Mouse (Mus musculus) intestine, embryonic 14.5 days (tissue): ENCODE results near the gene Gm13420. TPM values are rescaled to one million over a fixed set of nuclear protein-coding genes. Genes with fewer than 3 reads are reported as not detected.
"Not testable (repeated sequence)": the region's sequence is repeated elsewhere in the genome, so short reads cannot be mapped to it uniquely, and the experiment has no call there.

Source experiments
- ATAC-seq: fragments of 200-750 bp; cut with Nextera tagmentation; replicated peaks from 2 replicates; pipeline ENCODE4 v1.8.0; 2017; ENCODE audit warnings: low read depth, moderate number of reproducible peaks, moderate TSS enrichment, moderate library complexity; ENCODE audit not compliant: low FRiP score, low TSS enrichment
- DNase-seq: peaks from one replicate; pipeline ENCODE4 v3.0.0-alpha.2; 2018; ENCODE audit warnings: low spot score
- H3K27ac ChIP-seq: fragments of 300-500 bp; sonication (generic); 2 replicates; pipeline ENCODE4 v1.5.1; 2014; ENCODE audit warnings: low read depth, mild to moderate bottlenecking, control low read depth
- H3K27me3 ChIP-seq: fragments of 300-500 bp; sonication (generic); replicated peaks from 2 replicates; pipeline ENCODE4 v1.6.1; 2014; ENCODE audit warnings: low read length, control low read depth; ENCODE audit not compliant: control insufficient read depth, insufficient read depth
- H3K36me3 ChIP-seq: fragments of 300-500 bp; sonication (generic); 2 replicates; pipeline ENCODE4 v1.6.1; 2014; ENCODE audit warnings: low read length, control low read depth; ENCODE audit not compliant: control insufficient read depth, insufficient read depth
- H3K4me1 ChIP-seq: fragments of 300-500 bp; sonication (generic); replicated peaks from 2 replicates; pipeline ENCODE4 v1.6.1; 2014; ENCODE audit warnings: low read length, control low read depth, mixed read lengths; ENCODE audit not compliant: control insufficient read depth, insufficient read depth
- H3K4me2 ChIP-seq: fragments of 300-500 bp; sonication (generic); 2 replicates; pipeline ENCODE4 v1.6.1; 2014; ENCODE audit warnings: low read length
- H3K4me3 ChIP-seq: fragments of 300-500 bp; sonication (generic); 2 replicates; pipeline ENCODE4 v1.5.1; 2014; ENCODE audit warnings: low read depth, low read length, control low read depth, mixed read lengths
- H3K9ac ChIP-seq: fragments of 300-500 bp; sonication (generic); 2 replicates; pipeline ENCODE4 v1.6.1; 2014; ENCODE audit warnings: mild to moderate bottlenecking, low read length
- H3K9me3 ChIP-seq: fragments of 300-500 bp; sonication (generic); 2 replicates; pipeline ENCODE4 v1.6.1; 2016; ENCODE audit warnings: low read length, control low read depth; ENCODE audit not compliant: control insufficient read depth
- WGBS: fragments of 180-500 bp; shearing (Covaris S2); extraction: QIAGEN DNeasy Blood & Tissue Kit; methylation state at CpG from one replicate; pipeline ENCODE4 v1.1.7; 2014; 5-methylcytosine and 5-hydroxymethylcytosine counted together
- polyA plus RNA-seq: library from polyadenylated mRNA; unstranded; fragments of >200 nt; fragmentation: Nextera tagmentation; extraction: Ambion mirVana; gene quantifications from 2 replicates; pipeline ENCODE4 v1.2.1, GENCODE M21; 2014

The Gm13420 gene
- polyA plus RNA-seq, 1 experiment from 2014 or later, result 1.1 TPM

GRCm38 (mm10) chr2:29713501-29713900 is 38.0 kb downstream of the Gm13420 start:
- Histone ChIP-seq H3K4me1 (peaks cover 13% of the 10 kb centered on the region), H3K9ac (no peak overlapping the region), H3K4me3 (no peak overlapping the region), H3K36me3 (peaks cover 33% of the 10 kb centered on the region), H3K27ac (no peak overlapping the region), H3K9me3 (no peaks in the 10 kb centered on the region), H3K4me2 (no peak overlapping the region), H3K27me3 (no peaks in the 10 kb centered on the region)
- ATAC-seq, result no peak
- no peak for DNase-seq
- WGBS, result 93% methylated on average over 1 of the region's 2 CpGs

- ATAC-seq (no peak), DNase-seq (no peak)
- Histone ChIP-seq H3K4me3 (no peak overlapping the region), H3K36me3 (peaks cover 46% of the 10 kb centered on the region), H3K27me3 (no peaks in the 10 kb centered on the region), H3K9me3 (no peaks in the 10 kb centered on the region), H3K9ac (no peak overlapping the region), H3K4me2 (no peak overlapping the region), H3K27ac (no peak overlapping the region), H3K4me1 (peaks cover 11% of the 10 kb centered on the region)
- WGBS, result 69% methylated on average over 5 of the region's 5 CpGs
Observed at GRCm38 (mm10) chr2:29711877-29712276, 39.6 kb downstream of the Gm13420 start.

- ATAC-seq (no peak), DNase-seq (no peak)
- Histone ChIP-seq H3K9ac (no peak overlapping the region), H3K4me2 (no peak overlapping the region), H3K9me3 (no peaks in the 10 kb centered on the region), H3K36me3 (peaks cover 51% of the 10 kb centered on the region), H3K27me3 (no peaks in the 10 kb centered on the region), H3K4me3 (no peak overlapping the region), H3K27ac (no peak overlapping the region), H3K4me1 (peaks cover 4% of the 10 kb centered on the region; the same call in 1 of the 2 replicates)
- WGBS, result 59% methylated on average over 3 of the region's 3 CpGs
Observed at GRCm38 (mm10) chr2:29711038-29711437, 40.4 kb downstream of the Gm13420 start.

GRCm38 (mm10) chr2:29708209-29708608 is 43.3 kb downstream of the Gm13420 start:
- H3K4me1 ChIP-seq, H3K9me3 ChIP-seq, H3K27ac ChIP-seq, H3K4me3 ChIP-seq, DNase-seq, ATAC-seq, H3K9ac ChIP-seq, H3K4me2 ChIP-seq, H3K27me3 ChIP-seq: not testable (repeated sequence)
- H3K36me3 ChIP-seq, result peaks cover 71% of the 10 kb centered on the region
- 91% methylated on average over 4 of the region's 4 CpGs for WGBS

- no peak overlapping the region for H3K27ac ChIP-seq
- H3K9me3 ChIP-seq, result no peaks in the 10 kb centered on the region
- H3K4me2 ChIP-seq, result no peak overlapping the region
- peaks cover 76% of the 10 kb centered on the region for H3K36me3 ChIP-seq
- no peak overlapping the region for H3K4me3 ChIP-seq
- WGBS, result 91% methylated on average over 4 of the region's 4 CpGs
- H3K27me3 ChIP-seq, result no peaks in the 10 kb centered on the region
- ATAC-seq, result no peak
- no peak overlapping the region for H3K9ac ChIP-seq
- H3K4me1 ChIP-seq, result no peaks in the 10 kb centered on the region
- DNase-seq, result no peak
Observed at GRCm38 (mm10) chr2:29707731-29708130, 43.8 kb downstream of the Gm13420 start.

- no peak overlapping the region for H3K27ac ChIP-seq
- H3K4me3 ChIP-seq, result no peak overlapping the region
- no peaks in the 10 kb centered on the region for H3K9me3 ChIP-seq
- WGBS, result 92% methylated on average over 18 of the region's 18 CpGs
- no peak for ATAC-seq
- no peak for DNase-seq
- H3K36me3 ChIP-seq, result peaks cover 76% of the 10 kb centered on the region
- H3K4me1 ChIP-seq, result no peaks in the 10 kb centered on the region
- H3K9ac ChIP-seq, result no peak overlapping the region
- no peak overlapping the region for H3K4me2 ChIP-seq
- no peaks in the 10 kb centered on the region for H3K27me3 ChIP-seq
Observed at GRCm38 (mm10) chr2:29706726-29707620, 44.5 kb downstream of the Gm13420 start.

GRCm38 (mm10) chr2:29705493-29705892 is 46.0 kb downstream of the Gm13420 start:
- Histone ChIP-seq H3K4me1 (no peaks in the 10 kb centered on the region), H3K27me3 (no peaks in the 10 kb centered on the region), H3K9me3 (no peaks in the 10 kb centered on the region), H3K4me3 (no peak overlapping the region), H3K36me3 (peaks cover 87% of the 10 kb centered on the region), H3K9ac (no peak overlapping the region), H3K27ac (no peak overlapping the region), H3K4me2 (no peak overlapping the region)
- ATAC-seq, result no peak
- DNase-seq, result no peak
- WGBS, result 86% methylated on average over 3 of the region's 3 CpGs

GRCm38 (mm10) chr2:29703104-29704081 is 48.1 kb downstream of the Gm13420 start:
- Histone ChIP-seq H3K9ac (no peak overlapping the region), H3K9me3 (no peaks in the 10 kb centered on the region), H3K4me3 (no peak overlapping the region), H3K27me3 (no peaks in the 10 kb centered on the region), H3K4me2 (no peak overlapping the region), H3K27ac (no peak overlapping the region), H3K4me1 (no peaks in the 10 kb centered on the region), H3K36me3 (peaks cover 93% of the 10 kb centered on the region)
- no peak for DNase-seq
- ATAC-seq, result no peak
- 89% methylated on average over 9 of the region's 9 CpGs for WGBS
